Mouse (Mus musculus): ENCODE measurements around the gene Cnbd2. TPM values are rescaled to one million over a fixed set of nuclear protein-coding genes. Genes with fewer than 3 reads are reported as not detected.

The Cnbd2 gene
- polyA plus RNA-seq, 1 experiment = 2.5 TPM

DNA sequence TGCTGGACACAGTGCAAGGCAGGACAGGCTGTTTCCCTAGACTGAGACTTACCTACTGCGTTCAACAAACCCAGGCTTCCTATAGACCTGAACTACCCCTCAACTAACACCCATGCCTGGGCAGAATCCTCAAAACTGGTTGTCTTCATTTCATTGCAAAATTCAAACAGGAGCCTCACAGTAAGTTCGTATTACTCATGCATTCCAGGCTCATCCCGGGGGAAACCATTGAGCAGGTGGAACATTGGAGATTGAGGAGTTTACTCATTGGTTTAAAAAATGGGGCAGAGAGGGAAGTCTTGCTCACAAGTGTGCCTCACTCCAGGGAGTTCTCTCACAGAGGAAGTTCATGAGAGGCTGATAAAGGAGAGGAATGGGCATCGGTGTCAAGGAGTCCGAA lies 1.6 kb upstream of the Cnbd2 start:
- H3K4me3 ChIP-seq (ENCODE audit: insufficient read depth, low read depth, low read length) = no peak overlapping the region
- H3K36me3 ChIP-seq (ENCODE audit: control insufficient read depth, insufficient read depth, low read length) = no peaks in the 10 kb centered on the region; the same call in 1 of the 2 replicates
- peaks cover 9% of the 10 kb centered on the region; the same call in 1 of the 2 replicates for H3K4me1 ChIP-seq (ENCODE audit: control insufficient read depth, insufficient read depth, low read length)
- H3K27ac ChIP-seq (ENCODE audit: insufficient read depth, low read depth, low read length) = no peak overlapping the region
- WGBS = 91% methylated on average over 5 of the region's 5 CpGs
- no peaks in the 10 kb centered on the region for H3K27me3 ChIP-seq (replicated peaks; ENCODE audit: control insufficient read depth, insufficient read depth, low read length)
- TF ChIP-seq CTCF (conservative IDR thresholded peaks at IDR 0.05; ENCODE audit: insufficient read depth, insufficient read length, low read depth, low read length) (no peak), POLR2A (IDR thresholded peaks at IDR 0.05; ENCODE audit: low read depth, low read length) (no peak)
- DNase-seq = no peak

- Histone ChIP-seq H3K36me3 (ENCODE audit: control insufficient read depth, insufficient read depth, low read length) (no peaks in the 10 kb centered on the region; the same call in 1 of the 2 replicates), H3K27me3 (replicated peaks; ENCODE audit: control insufficient read depth, insufficient read depth, low read length) (no peaks in the 10 kb centered on the region), H3K4me3 (ENCODE audit: insufficient read depth, low read depth, low read length) (no peak overlapping the region), H3K4me1 (ENCODE audit: control insufficient read depth, insufficient read depth, low read length) (peaks cover 9% of the 10 kb centered on the region; the same call in 1 of the 2 replicates), H3K27ac (ENCODE audit: insufficient read depth, low read depth, low read length) (peak overlapping the region; percentile 95; the same call in 1 of the 2 replicates)
- DNase-seq = no peak
- TF ChIP-seq CTCF (conservative IDR thresholded peaks at IDR 0.05; ENCODE audit: insufficient read depth, insufficient read length, low read depth, low read length) = no peak
- TF ChIP-seq POLR2A (IDR thresholded peaks at IDR 0.05; ENCODE audit: low read depth, low read length) = no peak
- 87% methylated on average over 5 of the region's 5 CpGs for WGBS
Observed at GRCm38 (mm10) chr2:156310945-156311344, 1.2 kb upstream of the Cnbd2 start.

DNA sequence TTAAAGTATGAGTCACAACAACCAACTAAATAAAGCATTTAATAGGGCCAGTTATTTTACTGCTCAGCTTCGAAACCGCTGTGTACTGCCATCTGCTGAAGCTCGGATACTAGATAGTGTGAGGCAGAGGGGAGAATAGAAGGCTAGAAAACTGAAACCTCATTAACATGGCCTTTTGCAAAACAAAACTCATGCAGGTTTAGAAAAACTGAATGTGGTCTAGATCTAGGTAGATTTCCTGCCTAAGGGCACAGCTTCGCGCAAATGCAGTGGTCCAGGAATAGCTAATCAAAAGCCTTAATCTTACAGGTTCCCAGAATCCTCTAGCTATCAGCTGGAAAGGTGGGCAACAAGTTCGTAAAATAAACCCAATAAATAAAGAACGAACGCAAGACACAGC lies 658 bp upstream of the Cnbd2 start:
- DNase-seq = peak; percentile 15

DNA sequence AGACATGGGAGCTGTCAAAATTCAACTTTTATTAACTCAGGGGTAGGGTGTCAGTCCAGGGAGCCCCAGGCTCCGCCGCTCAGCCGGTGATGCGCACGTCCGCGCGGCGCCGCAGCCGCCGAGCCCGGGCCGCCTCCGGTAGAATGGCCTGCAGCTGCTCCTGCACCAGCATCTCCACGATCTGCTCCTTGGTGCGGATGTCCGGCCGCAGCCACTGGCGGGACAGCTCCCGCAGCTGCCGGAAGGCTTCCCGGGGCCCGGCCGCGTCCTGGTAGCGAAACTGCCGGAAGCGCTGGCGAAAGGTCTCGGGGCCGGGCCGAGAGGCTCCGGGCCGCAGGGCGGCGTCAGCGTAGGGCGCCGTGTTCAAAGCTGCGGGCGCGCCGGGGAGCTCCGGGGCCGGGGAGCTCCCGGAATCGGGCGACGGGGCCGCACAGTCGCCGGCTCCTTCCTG lies 233 bp upstream of the Cnbd2 start:
- H3K27me3 ChIP-seq (replicated peaks; ENCODE audit: control insufficient read depth, insufficient read depth, low read length) = no peaks in the 10 kb centered on the region
- TF ChIP-seq CTCF (conservative IDR thresholded peaks at IDR 0.05; ENCODE audit: insufficient read depth, insufficient read length, low read depth, low read length) (no peak), POLR2A (IDR thresholded peaks at IDR 0.05; ENCODE audit: low read depth, low read length) (no peak)
- DNase-seq = peak; percentile 83

More for the DNA sequence above, 658 bp upstream of the Cnbd2 start:
- Histone ChIP-seq H3K36me3 (ENCODE audit: control insufficient read depth, insufficient read depth, low read length) (no peaks in the 10 kb centered on the region; the same call in 1 of the 2 replicates), H3K27me3 (replicated peaks; ENCODE audit: control insufficient read depth, insufficient read depth, low read length) (no peaks in the 10 kb centered on the region), H3K4me1 (ENCODE audit: control insufficient read depth, insufficient read depth, low read length) (peaks cover 9% of the 10 kb centered on the region; the same call in 1 of the 2 replicates), H3K27ac (ENCODE audit: insufficient read depth, low read depth, low read length) (peak overlapping the region; percentile 95), H3K4me3 (ENCODE audit: insufficient read depth, low read depth, low read length) (peak overlapping the region; percentile 65)
- no peak for TF ChIP-seq POLR2A (IDR thresholded peaks at IDR 0.05; ENCODE audit: low read depth, low read length)
- TF ChIP-seq CTCF (conservative IDR thresholded peaks at IDR 0.05; ENCODE audit: insufficient read depth, insufficient read length, low read depth, low read length) = no peak
- WGBS = 9% methylated on average over 8 of the region's 8 CpGs

DNA sequence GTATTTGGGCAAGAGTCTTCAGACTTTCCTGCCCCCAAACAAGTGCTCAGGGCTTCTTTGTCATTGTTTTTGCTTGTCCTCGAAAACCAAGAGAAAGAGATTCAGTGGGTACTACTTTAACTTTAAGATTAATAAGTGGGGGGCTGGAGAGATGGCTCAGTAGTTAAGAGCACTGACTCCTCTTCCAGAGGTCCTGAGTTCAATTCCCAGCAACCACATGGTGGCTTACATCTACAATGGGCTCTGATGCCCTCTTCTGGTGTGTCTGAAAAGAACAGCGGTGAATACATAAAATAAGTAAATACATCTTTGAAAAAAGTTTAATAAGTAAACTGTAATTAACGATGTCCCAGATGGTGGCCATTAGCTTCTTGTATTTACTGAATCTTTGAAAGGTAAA lies 1.1 kb downstream of the Cnbd2 start:
- 44% methylated on average over 3 of the region's 3 CpGs for WGBS
- peak; percentile 18 for DNase-seq
- Histone ChIP-seq H3K4me3 (ENCODE audit: insufficient read depth, low read depth, low read length) (peak overlapping the region; percentile 65), H3K27me3 (replicated peaks; ENCODE audit: control insufficient read depth, insufficient read depth, low read length) (no peaks in the 10 kb centered on the region), H3K4me1 (ENCODE audit: control insufficient read depth, insufficient read depth, low read length) (peaks cover 9% of the 10 kb centered on the region; the same call in 1 of the 2 replicates), H3K36me3 (ENCODE audit: control insufficient read depth, insufficient read depth, low read length) (no peaks in the 10 kb centered on the region; the same call in 1 of the 2 replicates), H3K27ac (ENCODE audit: insufficient read depth, low read depth, low read length) (no peak overlapping the region)
- TF ChIP-seq POLR2A (IDR thresholded peaks at IDR 0.05; ENCODE audit: low read depth, low read length) (no peak), CTCF (conservative IDR thresholded peaks at IDR 0.05; ENCODE audit: insufficient read depth, insufficient read length, low read depth, low read length) (no peak)

More for the DNA sequence above, 233 bp upstream of the Cnbd2 start:
- peak overlapping the region; percentile 65 for H3K4me3 ChIP-seq (ENCODE audit: insufficient read depth, low read depth, low read length)
- H3K36me3 ChIP-seq (ENCODE audit: control insufficient read depth, insufficient read depth, low read length) = no peaks in the 10 kb centered on the region; the same call in 1 of the 2 replicates
- peak overlapping the region; percentile 95 for H3K27ac ChIP-seq (ENCODE audit: insufficient read depth, low read depth, low read length)
- under 1% methylated on average over 53 of the region's 53 CpGs for WGBS
- peaks cover 9% of the 10 kb centered on the region; the same call in 1 of the 2 replicates for H3K4me1 ChIP-seq (ENCODE audit: control insufficient read depth, insufficient read depth, low read length)

GRCm38 (mm10) chr2:156314811-156315210 lies 2.7 kb downstream of the Cnbd2 start:
- Histone ChIP-seq H3K27ac (ENCODE audit: insufficient read depth, low read depth, low read length) (no peak overlapping the region), H3K36me3 (ENCODE audit: control insufficient read depth, insufficient read depth, low read length) (no peaks in the 10 kb centered on the region; the same call in 1 of the 2 replicates), H3K4me3 (ENCODE audit: insufficient read depth, low read depth, low read length) (no peak overlapping the region), H3K4me1 (ENCODE audit: control insufficient read depth, insufficient read depth, low read length) (peaks cover 9% of the 10 kb centered on the region; the same call in 1 of the 2 replicates), H3K27me3 (replicated peaks; ENCODE audit: control insufficient read depth, insufficient read depth, low read length) (no peaks in the 10 kb centered on the region)
- no peak for DNase-seq
- 97% methylated on average over 6 of the region's 6 CpGs for WGBS
- no peak for TF ChIP-seq POLR2A (IDR thresholded peaks at IDR 0.05; ENCODE audit: low read depth, low read length)

DNA sequence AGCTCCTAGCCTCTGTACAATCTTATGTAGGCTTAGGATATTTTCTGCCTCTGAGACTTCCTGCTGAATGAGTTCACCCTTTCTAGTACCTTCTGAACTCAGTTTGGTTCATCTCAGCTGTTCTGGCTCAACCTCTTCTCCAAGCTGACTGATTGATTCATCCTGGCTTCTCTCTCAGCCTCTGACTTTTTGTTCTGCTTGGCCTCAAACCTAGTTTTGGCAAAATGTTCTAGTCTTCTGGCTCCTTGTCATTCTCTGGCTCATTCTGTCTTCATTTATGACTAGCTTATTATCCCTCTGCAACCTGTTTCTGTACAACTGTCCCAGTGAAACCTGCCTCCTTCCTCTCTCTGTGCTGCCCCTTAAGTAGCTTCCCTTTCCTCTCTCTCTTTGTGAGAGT lies 6.4 kb downstream of the Cnbd2 start:
- Histone ChIP-seq H3K36me3 (ENCODE audit: control insufficient read depth, insufficient read depth, low read length) (no peaks in the 10 kb centered on the region; the same call in 1 of the 2 replicates), H3K27me3 (replicated peaks; ENCODE audit: control insufficient read depth, insufficient read depth, low read length) (no peaks in the 10 kb centered on the region), H3K27ac (ENCODE audit: insufficient read depth, low read depth, low read length) (no peak overlapping the region), H3K4me3 (ENCODE audit: insufficient read depth, low read depth, low read length) (no peak overlapping the region), H3K4me1 (ENCODE audit: control insufficient read depth, insufficient read depth, low read length) (no peaks in the 10 kb centered on the region)
- no peak for DNase-seq
- TF ChIP-seq CTCF (conservative IDR thresholded peaks at IDR 0.05; ENCODE audit: insufficient read depth, insufficient read length, low read depth, low read length) (no peak), POLR2A (IDR thresholded peaks at IDR 0.05; ENCODE audit: low read depth, low read length) (no peak)

Data from kidney, adult 2 months (tissue).